Mouse (Mus musculus): ENCODE results near the gene Eml2. TPM values are rescaled to one million over a fixed set of nuclear protein-coding genes. Genes with fewer than 3 reads are reported as not detected.

Eml2 gene
- total RNA-seq, 2 experiments from 2014 or later, result not detected

- peak; percentile 21 for ATAC-seq (replicated peaks; ENCODE audit: low FRiP score, poor library complexity, severe bottlenecking)
Measured at GRCm38 (mm10) chr7:19226817-19227797, 50.9 kb downstream of the Eml2 start.

GRCm38 (mm10) chr7:19227883-19228792, 51.9 kb downstream of the Eml2 start, which contains the start of gene Opa3:
Gene Opa3 (plus strand): TSS chr7:19228334.
- peak; percentile 75 for ATAC-seq (replicated peaks; ENCODE audit: low FRiP score, poor library complexity, severe bottlenecking)

GRCm38 (mm10) chr7:19228793-19229148, 52.5 kb downstream of the Eml2 start:
- no peak for ATAC-seq (replicated peaks; ENCODE audit: low FRiP score, poor library complexity, severe bottlenecking)

GRCm38 (mm10) chr7:19229404-19229803, 53.2 kb downstream of the Eml2 start:
- 0 out of 2 replicates have a peak, but pooled peaks have one; percentile 0 for ATAC-seq (replicated peaks; ENCODE audit: low FRiP score, poor library complexity, severe bottlenecking)

- ATAC-seq (replicated peaks; ENCODE audit: low FRiP score, poor library complexity, severe bottlenecking), result no peak
Measured at GRCm38 (mm10) chr7:19230041-19230580, 53.9 kb downstream of the Eml2 start.

- ATAC-seq (replicated peaks; ENCODE audit: low FRiP score, poor library complexity, severe bottlenecking), result no peak
Measured at GRCm38 (mm10) chr7:19230899-19231298, 54.7 kb downstream of the Eml2 start.

- no peak for ATAC-seq (replicated peaks; ENCODE audit: low FRiP score, poor library complexity, severe bottlenecking)
Measured at GRCm38 (mm10) chr7:19231849-19232248, 55.6 kb downstream of the Eml2 start.

- no peak for ATAC-seq (replicated peaks; ENCODE audit: low FRiP score, poor library complexity, severe bottlenecking)
Measured at GRCm38 (mm10) chr7:19234652-19235051, 58.4 kb downstream of the Eml2 start.

- ATAC-seq (replicated peaks; ENCODE audit: low FRiP score, poor library complexity, severe bottlenecking), result no peak
Measured at GRCm38 (mm10) chr7:19235092-19235671, 59.0 kb downstream of the Eml2 start.

GRCm38 (mm10) chr7:19236411-19236810, 60.2 kb downstream of the Eml2 start:
- ATAC-seq (replicated peaks; ENCODE audit: low FRiP score, poor library complexity, severe bottlenecking), result no peak

GRCm38 (mm10) chr7:19238344-19238743, 62.1 kb downstream of the Eml2 start:
- no peak for ATAC-seq (replicated peaks; ENCODE audit: low FRiP score, poor library complexity, severe bottlenecking)

- peak; percentile 87 for ATAC-seq (replicated peaks; ENCODE audit: low FRiP score, poor library complexity, severe bottlenecking)
Measured at GRCm38 (mm10) chr7:19239423-19239822, 63.2 kb downstream of the Eml2 start.

- peak; percentile 56 for ATAC-seq (replicated peaks; ENCODE audit: low FRiP score, poor library complexity, severe bottlenecking)
Measured at GRCm38 (mm10) chr7:19239986-19240385, 63.8 kb downstream of the Eml2 start.

- ATAC-seq (replicated peaks; ENCODE audit: low FRiP score, poor library complexity, severe bottlenecking), result no peak
Measured at GRCm38 (mm10) chr7:19240905-19241463, 64.8 kb downstream of the Eml2 start.

GRCm38 (mm10) chr7:19242005-19242404, 65.8 kb downstream of the Eml2 start:
- no peak for ATAC-seq (replicated peaks; ENCODE audit: low FRiP score, poor library complexity, severe bottlenecking)

- no peak for ATAC-seq (replicated peaks; ENCODE audit: low FRiP score, poor library complexity, severe bottlenecking)
Measured at GRCm38 (mm10) chr7:19243858-19244257, 67.6 kb downstream of the Eml2 start.

- ATAC-seq (replicated peaks; ENCODE audit: low FRiP score, poor library complexity, severe bottlenecking), result no peak
Measured at GRCm38 (mm10) chr7:19245083-19245482, 68.9 kb downstream of the Eml2 start.

- ATAC-seq (replicated peaks; ENCODE audit: low FRiP score, poor library complexity, severe bottlenecking), result peak; percentile 84
Measured at GRCm38 (mm10) chr7:19246855-19247254, 70.6 kb downstream of the Eml2 start.

- ATAC-seq (replicated peaks; ENCODE audit: low FRiP score, poor library complexity, severe bottlenecking), result no peak
Measured at GRCm38 (mm10) chr7:19247511-19247910, 71.3 kb downstream of the Eml2 start.
